Mouse (Mus musculus) MEL (cell line): ENCODE results near the gene Gcnt2. TPM values are rescaled to one million over a fixed set of nuclear protein-coding genes. Genes with fewer than 3 reads are reported as not detected.

ENCODE experiments used
- DNase-seq: peaks from one replicate; pipeline ENCODE4 v3.0.0; 2011; ENCODE audit warnings: low read depth, low spot score
- H3K27ac ChIP-seq: 2 replicates; pipeline ENCODE4 v1.5.1; 2012; ENCODE audit warnings: low read depth, mild to moderate bottlenecking, control low read depth, low read length, moderate library complexity; ENCODE audit not compliant: control insufficient read depth
- H3K27me3 ChIP-seq, 2 experiments: fragments of 150-350 bp in 1 of 2; sonication (generic) in 1 of 2; 2 replicates each; pipeline ENCODE4 v1.6.1; 2012; ENCODE audit warnings: low read length in 2 of 2, mild to moderate bottlenecking in 2 of 2, improper control_type of control experiment in 1 of 2, moderate library complexity in 1 of 2; ENCODE audit not compliant: insufficient read depth in 2 of 2, control insufficient read depth in 1 of 2
- H3K36me3 ChIP-seq, 2 experiments: 2 replicates each; pipeline ENCODE4 v1.6.1; 2012 to 2014; ENCODE audit warnings: low read length in 2 of 2, improper control_type of control experiment in 1 of 2, inconsistent platforms in 1 of 2, mild to moderate bottlenecking in 1 of 2; ENCODE audit not compliant: insufficient read depth in 2 of 2, control insufficient read depth in 1 of 2
- H3K4me1 ChIP-seq, 2 experiments: fragments of 150-350 bp in 1 of 2; sonication (generic) in 1 of 2; 2 replicates each; pipeline ENCODE4 v1.6.1; 2012; ENCODE audit warnings: low read length in 2 of 2, improper control_type of control experiment in 1 of 2, mild to moderate bottlenecking in 1 of 2; ENCODE audit not compliant: insufficient read depth in 2 of 2, control insufficient read depth in 1 of 2
- H3K4me3 ChIP-seq, 2 experiments: fragments of 150-350 bp in 1 of 2; sonication (generic) in 1 of 2; 2 replicates each; pipeline ENCODE4 v1.5.1; 2012; ENCODE audit warnings: low read depth in 2 of 2, low read length in 2 of 2, mild to moderate bottlenecking in 2 of 2, moderate library complexity in 2 of 2, control low read depth in 1 of 2, improper control_type of control experiment in 1 of 2; ENCODE audit not compliant: control insufficient read depth in 1 of 2, insufficient read depth in 1 of 2
- H3K79me2 ChIP-seq: 2 replicates; pipeline ENCODE4 v1.6.1; 2012; ENCODE audit warnings: mild to moderate bottlenecking, low read length, moderate library complexity; ENCODE audit not compliant: control insufficient read depth, poor library complexity, insufficient read depth
- H3K9ac ChIP-seq: 2 replicates; pipeline ENCODE4 v1.6.1; 2012; ENCODE audit warnings: low read depth, mild to moderate bottlenecking, control low read depth, low read length, moderate library complexity; ENCODE audit not compliant: control insufficient read depth, poor library complexity, severe bottlenecking
- H3K9me3 ChIP-seq: fragments of 150-350 bp; sonication (generic); replicated peaks from 2 replicates; pipeline ENCODE4 v1.6.1; 2012; ENCODE audit warnings: mild to moderate bottlenecking, low read length, improper control_type of control experiment, moderate library complexity; ENCODE audit not compliant: insufficient read depth
- CHD1 ChIP-seq: IDR thresholded peaks from 2 replicates; pipeline ENCODE4 v1.6.1; 2012; ENCODE audit warnings: low read depth, mild to moderate bottlenecking, inconsistent platforms, low read length, improper control_type of control experiment
- CTCF ChIP-seq, 3 experiments: IDR thresholded peaks in 2 of 3; conservative IDR thresholded peaks in 1 of 3; 2 replicates each; pipeline ENCODE4 v1.5.1; 2011 to 2012; ENCODE audit warnings: low read length in 3 of 3, low read depth in 2 of 3, mild to moderate bottlenecking in 2 of 3, improper control_type of control experiment in 1 of 3, inconsistent platforms in 1 of 3, mixed read lengths in 1 of 3, moderate library complexity in 1 of 3; ENCODE audit not compliant: control insufficient read depth in 1 of 3, insufficient read depth in 1 of 3, poor library complexity in 1 of 3, severe bottlenecking in 1 of 3
- E2F4 ChIP-seq: IDR thresholded peaks from 2 replicates; pipeline ENCODE4 v1.6.1; 2011; ENCODE audit warnings: low read depth, low read length, improper control_type of control experiment, borderline replicate concordance
- ELF1 ChIP-seq: IDR thresholded peaks from 2 replicates; pipeline ENCODE4 v1.6.1; 2014; ENCODE audit warnings: low read depth, mild to moderate bottlenecking, inconsistent platforms, low read length, improper control_type of control experiment, moderate library complexity
- ETS1 ChIP-seq: IDR thresholded peaks from 2 replicates; pipeline ENCODE4 v1.6.1; 2012; ENCODE audit warnings: low read depth, mild to moderate bottlenecking, inconsistent platforms, low read length, improper control_type of control experiment, moderate library complexity
- GABPA ChIP-seq: IDR thresholded peaks from 2 replicates; pipeline ENCODE4 v1.6.1; 2012; ENCODE audit warnings: low read depth, mild to moderate bottlenecking, inconsistent platforms, low read length, improper control_type of control experiment, moderate library complexity
- KAT2A ChIP-seq: conservative IDR thresholded peaks from 2 replicates; pipeline ENCODE4 v1.6.1; 2012; ENCODE audit warnings: low read depth, low read length, improper control_type of control experiment, inconsistent platforms
- MAFK ChIP-seq: IDR thresholded peaks from 2 replicates; pipeline ENCODE4 v1.6.1; 2011; ENCODE audit warnings: low read depth, mild to moderate bottlenecking, low read length, improper control_type of control experiment, borderline replicate concordance
- MEF2A ChIP-seq: IDR thresholded peaks from 2 replicates; pipeline ENCODE4 v1.6.1; 2014; ENCODE audit warnings: low read depth, mild to moderate bottlenecking, inconsistent platforms, low read length, improper control_type of control experiment; ENCODE audit not compliant: poor library complexity, insufficient replicate concordance, severe bottlenecking; ENCODE audit errors: extremely low read depth
- MXI1 ChIP-seq: IDR thresholded peaks from 2 replicates; pipeline ENCODE4 v1.6.1; 2011; ENCODE audit warnings: mild to moderate bottlenecking, low read depth, low read length, improper control_type of control experiment
- MYC ChIP-seq: IDR thresholded peaks from 2 replicates; pipeline ENCODE4 v1.6.1; 2011; ENCODE audit warnings: low read depth, mild to moderate bottlenecking, low read length, improper control_type of control experiment, moderate library complexity
- NELFE ChIP-seq: IDR thresholded peaks from 2 replicates; pipeline ENCODE4 v1.6.1; 2011; ENCODE audit warnings: low read depth, low read length, improper control_type of control experiment
- POLR2AphosphoS2 ChIP-seq: IDR thresholded peaks from 2 replicates; pipeline ENCODE4 v1.6.1; 2011; ENCODE audit warnings: low read length, improper control_type of control experiment
- POLR2AphosphoS5 ChIP-seq: IDR thresholded peaks from 2 replicates; pipeline ENCODE4 v1.6.1; 2012; ENCODE audit warnings: low read depth, borderline replicate concordance, mild to moderate bottlenecking, inconsistent platforms, low read length, moderate library complexity, mixed read lengths
- RAD21 ChIP-seq: IDR thresholded peaks from 2 replicates; pipeline ENCODE4 v1.6.1; 2011; ENCODE audit warnings: mild to moderate bottlenecking, low read depth, low read length, improper control_type of control experiment
- SIN3A ChIP-seq: IDR thresholded peaks from 2 replicates; pipeline ENCODE4 v1.6.1; 2012; ENCODE audit warnings: low read length, improper control_type of control experiment, inconsistent platforms
- SMC3 ChIP-seq: IDR thresholded peaks from 2 replicates; pipeline ENCODE4 v1.6.1; 2011; ENCODE audit warnings: low read depth, low read length, improper control_type of control experiment
- ZKSCAN1 ChIP-seq: IDR thresholded peaks from 2 replicates; pipeline ENCODE4 v1.6.1; 2012; ENCODE audit warnings: low read depth, mild to moderate bottlenecking, inconsistent platforms, low read length, improper control_type of control experiment, moderate library complexity
- ZMIZ1 ChIP-seq: IDR thresholded peaks from 2 replicates; pipeline ENCODE4 v1.6.1; 2012; ENCODE audit warnings: low read depth, mild to moderate bottlenecking, inconsistent platforms, low read length, improper control_type of control experiment, moderate library complexity
- ZNF384 ChIP-seq: IDR thresholded peaks from 2 replicates; pipeline ENCODE4 v1.6.1; 2012; ENCODE audit warnings: low read depth, mild to moderate bottlenecking, inconsistent platforms, low read length, improper control_type of control experiment
- polyA plus RNA-seq, 2 experiments: library from polyadenylated mRNA; stranded (reverse) in 1 of 2; unstranded in 1 of 2; fragments of >175 nt in 1 of 2; fragments of >200 nt in 1 of 2; gene quantifications; 2 replicates each; pipeline versions ENCODE4 v1.2.1 to v1.2.4; 2012; ENCODE audit warnings: low replicate concordance in 2 of 2, low read depth in 1 of 2; ENCODE audit not compliant: insufficient read length in 2 of 2, insufficient read depth in 1 of 2, missing spikeins in 1 of 2
- total RNA-seq: library from RNA; depleted of rRNA; stranded (reverse); fragments of 300-350 nt; gene quantifications from 2 replicates; pipeline ENCODE4 v1.2.3, GENCODE M21; 2012

Gcnt2 gene
- total and polyA plus RNA-seq, 3 experiments: 0.03 to 0.04 TPM; not detected in 1

GRCm38 (mm10) chr13:40911951-40912350 lies 52.4 kb downstream of the Gcnt2 start:
- H3K36me3 ChIP-seq: peaks cover 0 to 32% of the 10 kb centered on the region in 2 experiments; a peak in 2 of 4 replicates
- H3K27ac ChIP-seq: no peak overlapping the region
- H3K4me3 ChIP-seq: no peak overlapping the region
- TF ChIP-seq ZMIZ1 (no peak), E2F4 (no peak), NELFE (no peak), RAD21 (no peak), MEF2A (no peak), CTCF (IDR thresholded peaks at IDR 0.05 in 2 of 3, conservative IDR thresholded peaks at IDR 0.05 in 1 of 3; ENCODE audit: control insufficient read depth in 1 of 3, insufficient read depth in 1 of 3, low read depth in 2 of 3, low read length in 3 of 3, poor library complexity in 1 of 3, severe bottlenecking in 1 of 3) (no peak), SIN3A (no peak), ETS1 (no peak), MAFK (no peak), KAT2A (no peak), ZKSCAN1 (no peak), ZNF384 (no peak), MXI1 (no peak), MYC (no peak), POLR2AphosphoS2 (no peak), POLR2AphosphoS5 (no peak), CHD1 (no peak), SMC3 (no peak), GABPA (no peak), ELF1 (no peak)
- H3K9me3 ChIP-seq: no peaks in the 10 kb centered on the region
- H3K9ac ChIP-seq: no peak overlapping the region
- H3K4me1 ChIP-seq: peaks cover 21 to 39% of the 10 kb centered on the region in 2 experiments
- no peaks in the 10 kb centered on the region for H3K79me2 ChIP-seq
- no peaks in the 10 kb centered on the region for H3K27me3 ChIP-seq
- DNase-seq: no peak

- Histone ChIP-seq H3K4me1 (peaks cover 9 to 31% of the 10 kb centered on the region in 2 experiments), H3K27ac (no peak overlapping the region), H3K36me3 (peaks cover 0 to 17% of the 10 kb centered on the region in 2 experiments; a peak in 2 of 4 replicates), H3K9me3 (no peaks in the 10 kb centered on the region), H3K4me3 (no peak overlapping the region), H3K79me2 (no peaks in the 10 kb centered on the region)
- TF ChIP-seq SIN3A (no peak), POLR2AphosphoS5 (no peak), NELFE (no peak)
- TF ChIP-seq, all 39 proteins: peak for 0
- Histone ChIP-seq H3K9ac (no peak overlapping the region), H3K27me3 (no peaks in the 10 kb centered on the region)
- DNase-seq: no peak
Measured at GRCm38 (mm10) chr13:40913395-40914018, 54.0 kb downstream of the Gcnt2 start.
